Comparison of ENCODE assay signal across 9 mouse cellular contexts in the genomic region with DNA sequence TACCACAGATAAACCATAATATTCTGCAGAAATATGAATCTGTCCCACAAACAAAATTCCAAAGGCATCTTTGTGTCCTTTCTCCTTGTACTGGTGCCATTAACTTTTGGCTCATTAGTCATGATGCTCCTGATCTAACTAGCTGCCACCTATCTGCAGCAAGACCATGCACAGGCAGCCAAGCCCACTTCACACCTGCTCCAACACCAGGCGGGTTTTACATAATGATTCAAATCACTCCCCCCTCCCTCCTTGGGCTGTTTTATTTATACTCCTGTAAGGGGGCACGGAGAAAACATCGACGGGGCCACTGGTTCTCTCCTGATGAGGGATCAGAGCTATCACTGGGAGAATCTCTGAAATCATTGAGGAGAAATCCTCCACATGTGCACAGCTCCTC. TPM values are rescaled to one million over a fixed set of nuclear protein-coding genes. Genes with fewer than 3 reads are reported as not detected.
DNase-seq lines count a peak whose midpoint lies in the region; ATAC-seq lines count a peak whose summit lies in the region.
"Had no signal": no experiment of that assay in that cellular context is flagged by ENCODE, and none has a peak within 500 bp of the region (broad histone marks: within the 10 kb centered on the region; RNA-seq: fewer than 3 reads in every experiment).

No protein-coding gene starts in this region.

- H3K27ac ChIP-seq in intestine, embryonic 15.5 days, result no peak overlapping the region
- H3K27ac ChIP-seq in neural tube, embryonic 15.5 days (replicated peaks), result peak overlapping the region; percentile 94

- H3K4me2 ChIP-seq in intestine, embryonic 15.5 days (replicated peaks), result peak overlapping the region; percentile 84; the same call in 1 of the 2 replicates
- H3K4me2 ChIP-seq in neural tube, embryonic 15.5 days, result peak overlapping the region; percentile 94

- H3K36me3 ChIP-seq in intestine, embryonic 15.5 days, result no peaks in the 10 kb centered on the region
- H3K36me3 ChIP-seq in neural tube, embryonic 15.5 days, result no peaks in the 10 kb centered on the region

- H3K4me3 ChIP-seq in intestine, embryonic 15.5 days (replicated peaks), result peak overlapping the region; percentile 92; the same call in 1 of the 2 replicates
- peak overlapping the region; percentile 93 for H3K4me3 ChIP-seq in neural tube, embryonic 15.5 days (replicated peaks)

- H3K9me3 ChIP-seq in intestine, embryonic 15.5 days, result no peaks in the 10 kb centered on the region
- H3K9me3 ChIP-seq in neural tube, embryonic 15.5 days (replicated peaks), result no peaks in the 10 kb centered on the region

- WGBS in intestine, embryonic 15.5 days, result 24% methylated on average over 4 of the region's 4 CpGs
- 10% methylated on average over 4 of the region's 4 CpGs for WGBS in neural tube, embryonic 15.5 days

- H3K27me3 ChIP-seq in intestine, embryonic 15.5 days (replicated peaks), result 0 out of 2 replicates have a peak, but pooled peaks cover 2% of the 10 kb centered on the region
- no peaks in the 10 kb centered on the region for H3K27me3 ChIP-seq in neural tube, embryonic 15.5 days (replicated peaks)

- peak; percentile 19 for DNase-seq in CD4-positive, CD25-positive, alpha-beta regulatory T cell, adult 2 months (ENCODE audit: low read depth, low spot score)
- peak; percentile 44 for DNase-seq in layer of hippocampus, adult 9-11 months
- no peak for DNase-seq in layer of hippocampus, adult 11-12 months (ENCODE audit: low spot score)
- no peak for DNase-seq in adrenal gland, postnatal 36 days
- no peak for DNase-seq in gastrocnemius, adult 18-20 months (ENCODE audit: low spot score)
- DNase-seq: adrenal gland, postnatal 25 days had no signal

- H3K9ac ChIP-seq in intestine, embryonic 15.5 days, result no peak overlapping the region
- 0 out of 2 replicates have a peak overlapping the region, but pooled peaks have one; percentile 83 for H3K9ac ChIP-seq in neural tube, embryonic 15.5 days (replicated peaks)

- no peak for ATAC-seq in CD4-positive, CD25-positive, alpha-beta regulatory T cell, adult 4 months
- ATAC-seq in intestine, embryonic 15.5 days, result no peak
- ATAC-seq in neural tube, embryonic 15.5 days (ENCODE audit: low FRiP score), result no peak

- H3K4me1 ChIP-seq in intestine, embryonic 15.5 days (replicated peaks), result peaks cover 14% of the 10 kb centered on the region
- peaks cover 27% of the 10 kb centered on the region for H3K4me1 ChIP-seq in neural tube, embryonic 15.5 days

RNA-seq across cellular contexts. Expression of a gene that starts 1.2 kb away (rescaled TPM):
- polyA plus RNA-seq in CD4-positive, CD25-positive, alpha-beta regulatory T cell, adult 4 months (2017; shearing (Covaris generic)), result 1 to 10 TPM; 7.5 to 7.7 TPM
- 5.8 and 5.9 TPM in 2 replicates for polyA plus RNA-seq in intestine, embryonic 15.5 days (2015; fragmentation: Nextera tagmentation; extraction: Ambion mirVana)
- 15.8 and 17.4 TPM in 2 replicates for polyA plus RNA-seq in neural tube, embryonic 15.5 days (2015; fragmentation: Nextera tagmentation; extraction: Ambion mirVana)
- 10 to 100 TPM; 35.0 to 37.0 TPM for total RNA-seq in adrenal gland, postnatal 36 days (2021)
- 10 to 100 TPM; 53.6 to 74.0 TPM for total RNA-seq in gastrocnemius, adult 18-20 months (2021)

Comparison
In these comparisons a context has a peak if more than half of its experiments do, and no peak if none do; other contexts are left out.
1. DNase-seq: peak in CD4-positive, CD25-positive, alpha-beta regulatory T cell, adult 2 months (single experiment) and layer of hippocampus, adult 9-11 months (single experiment); none in layer of hippocampus, adult 11-12 months (single experiment), adrenal gland, postnatal 36 days (0 of 2) and gastrocnemius, adult 18-20 months (single experiment).